Mouse (Mus musculus) myocyte (in vitro differentiated cells): ENCODE results near the gene Grb14.

ENCODE experiments used
- E2F4 ChIP-seq: IDR thresholded peaks from one replicate; pipeline ENCODE4 v1.6.1; 2011; ENCODE audit warnings: mild to moderate bottlenecking, control low read depth, moderate library complexity; ENCODE audit not compliant: insufficient read depth
- MYOG ChIP-seq, 3 experiments: IDR thresholded peaks; one replicate each; pipeline ENCODE4 v1.6.1; 2011; ENCODE audit warnings: control low read depth in 2 of 3, low read depth in 2 of 3, mild to moderate bottlenecking in 2 of 3; ENCODE audit not compliant: insufficient read length in 2 of 3, control insufficient read depth in 1 of 3, insufficient read depth in 1 of 3
- POLR2A ChIP-seq: IDR thresholded peaks from one replicate; pipeline ENCODE4 v1.6.1; 2011; ENCODE audit warnings: low read depth, mild to moderate bottlenecking, control low read depth, moderate library complexity; ENCODE audit not compliant: insufficient read length
- REST ChIP-seq: IDR thresholded peaks from one replicate; pipeline ENCODE4 v1.6.1; 2011; ENCODE audit warnings: mild to moderate bottlenecking, control low read depth, moderate library complexity; ENCODE audit not compliant: insufficient read depth, insufficient read length
- TCF12 ChIP-seq: IDR thresholded peaks from one replicate; pipeline ENCODE4 v1.6.1; 2011; ENCODE audit warnings: mild to moderate bottlenecking, control low read depth; ENCODE audit not compliant: poor library complexity, insufficient read depth, severe bottlenecking
- TCF3 ChIP-seq: IDR thresholded peaks from one replicate; pipeline ENCODE4 v1.6.1; 2011; ENCODE audit warnings: low read depth, control low read depth; ENCODE audit not compliant: insufficient read length
- USF1 ChIP-seq: IDR thresholded peaks from one replicate; pipeline ENCODE4 v1.6.1; 2011; ENCODE audit warnings: low read depth, mild to moderate bottlenecking, control low read depth, moderate library complexity

DNA sequence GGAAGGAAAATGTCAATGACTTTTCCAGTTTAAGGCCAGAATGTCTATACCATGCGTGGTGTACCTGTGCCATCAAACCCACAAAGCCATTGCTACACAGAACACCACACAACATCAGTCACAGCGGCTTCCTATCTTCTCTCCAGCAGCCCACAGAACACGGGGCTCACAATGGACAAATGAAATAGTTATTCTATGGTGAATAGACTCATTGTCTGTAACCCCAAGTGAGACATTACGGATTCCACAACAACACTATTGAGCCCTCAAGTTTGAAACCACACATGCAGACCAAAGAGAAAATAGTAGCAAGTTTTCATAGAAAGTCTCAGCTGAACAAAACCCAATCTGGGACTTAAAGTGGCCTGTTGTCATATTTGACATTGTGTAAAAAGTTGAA lies 62.6 kb downstream of the Grb14 start:
- TF ChIP-seq REST (no peak), POLR2A (no peak), TCF12 (no peak), MYOG (IDR thresholded peaks at IDR 0.05; ENCODE audit: control insufficient read depth in 1 of 3, insufficient read depth in 1 of 3, insufficient read length in 2 of 3, low read depth in 2 of 3) (no peak), E2F4 (no peak), USF1 (no peak), TCF3 (no peak)
